Mouse (Mus musculus) embryonic facial prominence, embryonic 14.5 days (tissue): Measurements from ENCODE around the gene Il12rb1. TPM values are rescaled to one million over a fixed set of nuclear protein-coding genes. Genes with fewer than 3 reads are reported as not detected.

ENCODE experiments used
- ATAC-seq: fragments of 200-750 bp; cut with Nextera tagmentation; 2 replicates; pipeline ENCODE4 v1.8.0; 2017; ENCODE audit warnings: low read depth, moderate number of reproducible peaks, moderate TSS enrichment
- DNase-seq: peaks from one replicate; pipeline ENCODE4 v3.0.0-alpha.2; 2015; ENCODE audit warnings: low spot score
- H3K27ac ChIP-seq: fragments of 300-500 bp; sonication (generic); replicated peaks from 2 replicates; pipeline ENCODE4 v1.5.1; 2014; ENCODE audit warnings: low read depth, mild to moderate bottlenecking, low read length, moderate library complexity
- H3K27me3 ChIP-seq: fragments of 300-500 bp; sonication (generic); replicated peaks from 2 replicates; pipeline ENCODE4 v1.6.1; 2014; ENCODE audit warnings: low read length; ENCODE audit not compliant: control insufficient read depth, insufficient read depth
- H3K36me3 ChIP-seq: fragments of 300-500 bp; sonication (generic); 2 replicates; pipeline ENCODE4 v1.6.1; 2014; ENCODE audit warnings: low read length, mixed read lengths; ENCODE audit not compliant: control insufficient read depth, insufficient read depth
- H3K4me1 ChIP-seq: fragments of 300-500 bp; sonication (generic); 2 replicates; pipeline ENCODE4 v1.6.1; 2014; ENCODE audit warnings: antibody characterized with exemption, low read length; ENCODE audit not compliant: control insufficient read depth, insufficient read depth
- H3K4me2 ChIP-seq: fragments of 300-500 bp; sonication (generic); 2 replicates; pipeline ENCODE4 v1.6.1; 2014; ENCODE audit warnings: low read depth, mild to moderate bottlenecking, low read length, moderate library complexity, mixed read lengths
- H3K4me3 ChIP-seq: fragments of 300-500 bp; sonication (generic); 2 replicates; pipeline ENCODE4 v1.5.1; 2014; ENCODE audit warnings: low read depth, mild to moderate bottlenecking, low read length
- H3K9ac ChIP-seq: fragments of 300-500 bp; sonication (generic); 2 replicates; pipeline ENCODE4 v1.6.1; 2014; ENCODE audit warnings: low read depth, mild to moderate bottlenecking, low read length, moderate library complexity, mixed read lengths
- H3K9me3 ChIP-seq: fragments of 300-500 bp; sonication (generic); 2 replicates; pipeline ENCODE4 v1.6.1; 2016; ENCODE audit warnings: low read length; ENCODE audit not compliant: control insufficient read depth
- WGBS: fragments of 180-500 bp; shearing (Covaris S2); extraction: QIAGEN DNeasy Blood & Tissue Kit; methylation state at CpG from one replicate; pipeline ENCODE4 v1.1.7; 2014; 5-methylcytosine and 5-hydroxymethylcytosine counted together
- polyA plus RNA-seq: library from polyadenylated mRNA; unstranded; fragments of >200 nt; fragmentation: Nextera tagmentation; extraction: Ambion mirVana; gene quantifications from 2 replicates; pipeline ENCODE4 v1.2.1, GENCODE M21; 2014

Il12rb1 gene
- polyA plus RNA-seq: 0.07 and 0.19 TPM in 2 replicates

- WGBS: 66% methylated on average over 5 of the region's 5 CpGs
- no peak for DNase-seq
- H3K9ac ChIP-seq: no peak within 1 kb of the TSS
- H3K4me1 ChIP-seq: 0 out of 2 replicates have a peak, but pooled peaks cover 8% of the 10 kb centered on the region
- H3K4me2 ChIP-seq: no peak within 1 kb of the TSS
- no peak within 1 kb of the TSS for H3K4me3 ChIP-seq
- H3K9me3 ChIP-seq: no peaks in the 10 kb centered on the region
- no peaks in the 10 kb centered on the region for H3K36me3 ChIP-seq
- ATAC-seq: no peak
- H3K27ac ChIP-seq: no peak within 1 kb of the TSS
- H3K27me3 ChIP-seq: peaks cover 11% of the 10 kb centered on the region
These were observed at the start of gene Il12rb1 for GRCm38 (mm10) chr8:70808239-70808638. Gene Il12rb1 (plus strand): TSS chr8:70808449.

GRCm38 (mm10) chr8:70758616-70759561 is 49.4 kb upstream of the Il12rb1 start:
- H3K36me3 ChIP-seq: peaks cover 41% of the 10 kb centered on the region
- ATAC-seq (no peak), DNase-seq (no peak)
- H3K4me1 ChIP-seq: peaks cover 20% of the 10 kb centered on the region
- H3K27me3 ChIP-seq: no peaks in the 10 kb centered on the region
- H3K27ac ChIP-seq: no peak overlapping the region
- no peak overlapping the region for H3K9ac ChIP-seq
- H3K4me2 ChIP-seq: no peak overlapping the region
- H3K4me3 ChIP-seq: no peak overlapping the region
- H3K9me3 ChIP-seq: no peaks in the 10 kb centered on the region
- WGBS: 71% methylated on average over 18 of the region's 19 CpGs

GRCm38 (mm10) chr8:70760350-70760749 is 47.9 kb upstream of the Il12rb1 start:
- Histone ChIP-seq H3K36me3 (peaks cover 41% of the 10 kb centered on the region), H3K4me1 (peaks cover 16% of the 10 kb centered on the region), H3K27ac (peak overlapping the region; percentile 42; the same call in 1 of the 2 replicates), H3K27me3 (no peaks in the 10 kb centered on the region), H3K4me3 (peak overlapping the region; percentile 69), H3K9ac (peak overlapping the region; percentile 77), H3K9me3 (no peaks in the 10 kb centered on the region), H3K4me2 (peak overlapping the region; percentile 99)
- 0% methylated on average over 19 of the region's 22 CpGs for WGBS
- no peak for DNase-seq
- peak; percentile 4 for ATAC-seq

- Histone ChIP-seq H3K4me3 (peak within 1 kb of the TSS; percentile 69), H3K9ac (peak within 1 kb of the TSS; percentile 77), H3K36me3 (peaks cover 39% of the 10 kb centered on the region), H3K9me3 (no peaks in the 10 kb centered on the region), H3K4me2 (peak within 1 kb of the TSS; percentile 99), H3K27me3 (no peaks in the 10 kb centered on the region), H3K4me1 (peaks cover 14% of the 10 kb centered on the region), H3K27ac (peak within 1 kb of the TSS; percentile 42; the same call in 1 of the 2 replicates)
- ATAC-seq (peak; percentile 97), DNase-seq (peak; percentile 99)
- WGBS: under 1% methylated on average over 53 of the region's 55 CpGs
These were observed 47.4 kb upstream of the Il12rb1 start, which contains the start of gene Mpv17l2 for GRCm38 (mm10) chr8:70760775-70761406. Gene Mpv17l2 (minus strand): TSS chr8:70760946.

GRCm38 (mm10) chr8:70762118-70762517 is 46.1 kb upstream of the Il12rb1 start:
- Histone ChIP-seq H3K36me3 (peaks cover 28% of the 10 kb centered on the region), H3K4me2 (no peak overlapping the region), H3K27ac (no peak overlapping the region), H3K4me3 (no peak overlapping the region), H3K9ac (no peak overlapping the region), H3K4me1 (peaks cover 18% of the 10 kb centered on the region), H3K9me3 (no peaks in the 10 kb centered on the region), H3K27me3 (no peaks in the 10 kb centered on the region)
- no peak for DNase-seq
- ATAC-seq: no peak
- 90% methylated on average over 1 of the region's 1 CpGs for WGBS

GRCm38 (mm10) chr8:70763354-70763753 is 44.9 kb upstream of the Il12rb1 start:
- DNase-seq (no peak), ATAC-seq (no peak)
- peaks cover 18% of the 10 kb centered on the region for H3K4me1 ChIP-seq
- no peak overlapping the region for H3K27ac ChIP-seq
- H3K27me3 ChIP-seq: no peaks in the 10 kb centered on the region
- 2% methylated on average over 3 of the region's 3 CpGs for WGBS
- H3K4me3 ChIP-seq: no peak overlapping the region
- H3K36me3 ChIP-seq: peaks cover 26% of the 10 kb centered on the region
- H3K4me2 ChIP-seq: no peak overlapping the region
- H3K9me3 ChIP-seq: no peaks in the 10 kb centered on the region
- H3K9ac ChIP-seq: no peak overlapping the region

GRCm38 (mm10) chr8:70764026-70764425 is 44.2 kb upstream of the Il12rb1 start:
- WGBS: 81% methylated on average over 8 of the region's 8 CpGs
- Histone ChIP-seq H3K4me1 (peaks cover 18% of the 10 kb centered on the region), H3K9ac (no peak overlapping the region), H3K36me3 (peaks cover 28% of the 10 kb centered on the region), H3K27ac (no peak overlapping the region), H3K4me2 (no peak overlapping the region), H3K27me3 (no peaks in the 10 kb centered on the region), H3K9me3 (no peaks in the 10 kb centered on the region), H3K4me3 (no peak overlapping the region)
- ATAC-seq: no peak
- DNase-seq: no peak

- Histone ChIP-seq H3K27me3 (no peaks in the 10 kb centered on the region), H3K4me3 (no peak overlapping the region), H3K27ac (no peak overlapping the region), H3K9me3 (no peaks in the 10 kb centered on the region), H3K4me2 (no peak overlapping the region), H3K9ac (no peak overlapping the region), H3K4me1 (peaks cover 17% of the 10 kb centered on the region), H3K36me3 (peaks cover 34% of the 10 kb centered on the region)
- no peak for DNase-seq
- WGBS: 91% methylated on average over 13 of the region's 13 CpGs
- ATAC-seq: no peak
These were observed 43.6 kb upstream of the Il12rb1 start for GRCm38 (mm10) chr8:70764676-70765075.
